Mouse (Mus musculus) stomach, embryonic 16.5 days (tissue): ENCODE measurements around the gene Hs6st3. TPM values are rescaled to one million over a fixed set of nuclear protein-coding genes. Genes with fewer than 3 reads are reported as not detected.

Experiments used
- ATAC-seq: fragments of 200-750 bp; cut with Nextera tagmentation; 2 replicates; pipeline ENCODE4 v1.8.0; 2017; ENCODE audit warnings: moderate number of reproducible peaks, moderate TSS enrichment; ENCODE audit not compliant: insufficient read depth, low FRiP score
- H3K27ac ChIP-seq: fragments of 300-500 bp; sonication (generic); 2 replicates; pipeline ENCODE4 v1.5.1; 2014; ENCODE audit warnings: low read length
- H3K27me3 ChIP-seq: fragments of 300-500 bp; sonication (generic); 2 replicates; pipeline ENCODE4 v1.6.1; 2014; ENCODE audit warnings: low read length, control low read depth, mixed read lengths; ENCODE audit not compliant: control insufficient read depth, insufficient read depth
- H3K36me3 ChIP-seq: fragments of 300-500 bp; sonication (generic); 2 replicates; pipeline ENCODE4 v1.6.1; 2014; ENCODE audit warnings: low read length; ENCODE audit not compliant: control insufficient read depth, insufficient read depth
- H3K4me1 ChIP-seq: fragments of 300-500 bp; sonication (generic); 2 replicates; pipeline ENCODE4 v1.6.1; 2014; ENCODE audit warnings: low read length, control low read depth, mixed read lengths; ENCODE audit not compliant: control insufficient read depth, insufficient read depth
- H3K4me2 ChIP-seq: fragments of 300-500 bp; sonication (generic); 2 replicates; pipeline ENCODE4 v1.6.1; 2014; ENCODE audit warnings: low read depth, low read length, mixed read lengths
- H3K4me3 ChIP-seq: fragments of 300-500 bp; sonication (generic); replicated peaks from 2 replicates; pipeline ENCODE4 v1.5.1; 2014; ENCODE audit warnings: mild to moderate bottlenecking, low read length
- H3K9ac ChIP-seq: fragments of 300-500 bp; sonication (generic); 2 replicates; pipeline ENCODE4 v1.6.1; 2014; ENCODE audit warnings: low read length
- H3K9me3 ChIP-seq: fragments of 300-500 bp; sonication (generic); replicated peaks from 2 replicates; pipeline ENCODE4 v1.6.1; 2016; ENCODE audit warnings: low read length, control low read depth; ENCODE audit not compliant: control insufficient read depth
- WGBS: fragments of 180-500 bp; shearing (Covaris S2); extraction: QIAGEN DNeasy Blood & Tissue Kit; methylation state at CpG from one replicate; pipeline ENCODE4 v1.1.7; 2014; 5-methylcytosine and 5-hydroxymethylcytosine counted together
- polyA plus RNA-seq: library from polyadenylated mRNA; unstranded; fragments of >200 nt; fragmentation: Nextera tagmentation; extraction: Ambion mirVana; gene quantifications from 2 replicates; pipeline ENCODE4 v1.2.1, GENCODE M21; 2015

Gene Hs6st3
- polyA plus RNA-seq, result not detected in 2 replicates

- ATAC-seq, result peak; percentile 51
- H3K9ac ChIP-seq, result peak within 1 kb of the TSS; percentile 69
- under 1% methylated on average over 97 of the region's 100 CpGs for WGBS
- peak within 1 kb of the TSS; percentile 67 for H3K4me3 ChIP-seq
- H3K27me3 ChIP-seq, result peaks cover 20% of the 10 kb centered on the region
- no peak within 1 kb of the TSS for H3K27ac ChIP-seq
- H3K4me1 ChIP-seq, result peaks cover 9% of the 10 kb centered on the region; the same call in 1 of the 2 replicates
- H3K4me2 ChIP-seq, result peak within 1 kb of the TSS; percentile 98
- no peaks in the 10 kb centered on the region for H3K36me3 ChIP-seq
- no peaks in the 10 kb centered on the region for H3K9me3 ChIP-seq
These were observed at the start of gene Hs6st3 for GRCm38 (mm10) chr14:119137906-119138785. Hs6st3 (plus strand) TSS chr14:119138341.

DNA sequence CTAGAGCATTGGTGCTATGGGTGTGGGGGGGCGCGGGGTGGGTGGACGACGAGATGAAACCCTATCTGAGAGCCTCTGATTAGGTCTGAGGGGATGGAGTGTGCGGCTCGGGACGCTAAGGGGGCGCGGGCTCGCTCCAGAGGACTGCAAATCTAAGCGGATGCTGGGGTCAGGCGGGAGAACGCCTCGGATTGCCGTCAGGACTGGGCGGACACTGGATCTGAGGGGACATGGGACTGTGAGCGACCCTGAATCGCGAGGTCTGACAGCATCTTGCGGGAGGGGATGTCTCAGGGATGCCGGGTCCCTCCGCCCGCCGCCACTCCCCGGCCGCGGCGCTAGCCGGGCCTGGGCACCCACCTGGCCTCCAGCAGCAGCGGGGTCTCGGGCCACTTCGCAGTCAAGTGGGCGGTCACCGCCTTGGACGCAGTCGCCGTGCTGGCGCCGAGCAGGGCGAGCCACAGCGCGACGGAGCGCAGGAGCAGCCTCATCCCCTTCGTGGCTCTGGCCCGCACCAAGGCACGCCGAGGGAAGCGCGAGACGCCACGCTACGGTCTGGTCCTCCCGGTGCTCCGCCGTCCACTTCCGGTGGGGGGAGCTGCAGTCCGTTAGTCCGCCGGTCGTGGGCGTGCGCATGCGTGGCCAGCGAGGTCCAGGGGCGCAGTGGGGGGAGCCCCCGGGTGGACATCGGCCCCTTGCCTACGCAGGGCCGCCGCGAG is 39.1 kb upstream of the Hs6st3 start, which contains the start of gene Uggt2:
Gene Uggt2, minus strand, starts transcription at position 580 of the 719 bp plus-strand sequence.
- H3K27ac ChIP-seq, result peak within 1 kb of the TSS; percentile 46; the same call in 1 of the 2 replicates
- no peaks in the 10 kb centered on the region for H3K4me1 ChIP-seq

DNA sequence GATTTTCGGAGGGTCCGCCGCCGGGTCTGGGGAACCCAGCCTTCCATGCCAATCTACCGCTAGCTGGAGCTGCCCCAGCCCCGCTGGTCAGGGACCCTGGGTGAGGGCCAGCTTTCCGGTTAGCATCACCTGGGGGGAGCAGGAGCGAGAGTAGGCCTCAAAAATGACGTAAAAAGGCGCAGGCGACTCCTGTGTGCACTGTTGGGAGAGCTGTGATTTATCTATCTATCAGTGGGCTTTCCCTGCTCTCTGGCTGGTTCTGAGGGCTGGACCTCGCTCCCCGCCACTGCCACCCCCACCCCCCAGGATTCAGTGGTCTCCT is 38.6 kb upstream of the Hs6st3 start:
- H3K27ac ChIP-seq, result peak overlapping the region; percentile 46; the same call in 1 of the 2 replicates
- no peaks in the 10 kb centered on the region for H3K4me1 ChIP-seq
- H3K36me3 ChIP-seq, result no peaks in the 10 kb centered on the region
- peak overlapping the region; percentile 82 for H3K9ac ChIP-seq
- peak overlapping the region; percentile 84 for H3K4me2 ChIP-seq
- H3K4me3 ChIP-seq, result peak overlapping the region; percentile 67
- 3% methylated on average over 13 of the region's 13 CpGs for WGBS
- H3K27me3 ChIP-seq, result no peaks in the 10 kb centered on the region
- no peak for ATAC-seq
- H3K9me3 ChIP-seq, result no peaks in the 10 kb centered on the region

More for the DNA sequence above, 39.1 kb upstream of the Hs6st3 start, which contains the start of gene Uggt2:
- no peaks in the 10 kb centered on the region for H3K9me3 ChIP-seq
- no peaks in the 10 kb centered on the region for H3K36me3 ChIP-seq
- no peaks in the 10 kb centered on the region for H3K27me3 ChIP-seq
- peak within 1 kb of the TSS; percentile 84 for H3K4me2 ChIP-seq
- peak; percentile 90 for ATAC-seq
- peak within 1 kb of the TSS; percentile 67 for H3K4me3 ChIP-seq
- under 1% methylated on average over 70 of the region's 72 CpGs for WGBS
- H3K9ac ChIP-seq, result peak within 1 kb of the TSS; percentile 82

GRCm38 (mm10) chr14:119107591-119107990 is 30.6 kb upstream of the Hs6st3 start:
- Histone ChIP-seq H3K4me1 (no peaks in the 10 kb centered on the region), H3K9me3 (no peaks in the 10 kb centered on the region), H3K36me3 (no peaks in the 10 kb centered on the region), H3K27ac (no peak overlapping the region), H3K4me2 (no peak overlapping the region), H3K27me3 (no peaks in the 10 kb centered on the region), H3K9ac (no peak overlapping the region), H3K4me3 (no peak overlapping the region)
- ATAC-seq, result no peak
- WGBS, result 93% methylated on average over 8 of the region's 8 CpGs

GRCm38 (mm10) chr14:119108776-119109301 is 29.3 kb upstream of the Hs6st3 start:
- Histone ChIP-seq H3K27me3 (no peaks in the 10 kb centered on the region), H3K36me3 (no peaks in the 10 kb centered on the region), H3K4me3 (no peak overlapping the region), H3K4me1 (no peaks in the 10 kb centered on the region), H3K9ac (no peak overlapping the region), H3K4me2 (no peak overlapping the region), H3K9me3 (no peaks in the 10 kb centered on the region), H3K27ac (no peak overlapping the region)
- WGBS, result 69% methylated on average over 7 of the region's 7 CpGs
- ATAC-seq, result no peak

- H3K4me2 ChIP-seq, result no peak overlapping the region
- no peaks in the 10 kb centered on the region for H3K9me3 ChIP-seq
- no peak overlapping the region for H3K4me3 ChIP-seq
- no peak overlapping the region for H3K9ac ChIP-seq
- WGBS, result 79% methylated on average over 3 of the region's 3 CpGs
- no peaks in the 10 kb centered on the region for H3K27me3 ChIP-seq
- H3K4me1 ChIP-seq, result no peaks in the 10 kb centered on the region
- no peak for ATAC-seq
- H3K27ac ChIP-seq, result no peak overlapping the region
- no peaks in the 10 kb centered on the region for H3K36me3 ChIP-seq
These were observed 28.3 kb upstream of the Hs6st3 start for GRCm38 (mm10) chr14:119109776-119110218.

GRCm38 (mm10) chr14:119112558-119112957 is 25.6 kb upstream of the Hs6st3 start:
- Histone ChIP-seq H3K27me3 (no peaks in the 10 kb centered on the region), H3K4me3 (no peak overlapping the region), H3K4me1 (no peaks in the 10 kb centered on the region), H3K9ac (no peak overlapping the region), H3K4me2 (no peak overlapping the region), H3K36me3 (no peaks in the 10 kb centered on the region), H3K27ac (no peak overlapping the region), H3K9me3 (no peaks in the 10 kb centered on the region)
- no peak for ATAC-seq
- 66% methylated on average over 6 of the region's 6 CpGs for WGBS

DNA sequence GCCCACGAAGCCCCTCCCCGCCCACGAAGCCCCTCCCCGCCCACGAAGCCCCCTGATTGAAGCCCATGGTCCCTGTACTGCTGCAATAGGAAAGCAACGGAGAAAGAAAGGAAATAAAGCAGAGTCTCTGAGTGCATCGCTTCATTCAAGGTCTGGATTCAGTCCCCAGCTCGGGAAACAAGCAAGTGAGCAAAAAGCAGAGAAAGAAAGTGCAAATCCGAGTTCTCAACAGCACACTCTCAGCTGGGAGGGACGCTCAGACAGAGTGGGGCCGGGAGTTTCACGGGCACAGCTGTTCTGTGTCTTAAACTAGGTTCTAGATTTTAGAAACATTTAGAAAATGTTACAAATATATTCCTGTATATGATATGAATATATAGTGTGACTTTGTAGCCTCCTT is 14.6 kb upstream of the Hs6st3 start:
- Histone ChIP-seq H3K27me3 (no peaks in the 10 kb centered on the region), H3K4me2 (peak overlapping the region; percentile 57), H3K27ac (no peak overlapping the region), H3K9ac (peak overlapping the region; percentile 24; the same call in 1 of the 2 replicates), H3K9me3 (no peaks in the 10 kb centered on the region), H3K4me1 (peaks cover 4% of the 10 kb centered on the region), H3K36me3 (no peaks in the 10 kb centered on the region), H3K4me3 (peak overlapping the region; percentile 38)
- WGBS, result 9% methylated on average over 12 of the region's 12 CpGs
- no peak for ATAC-seq
